Mouse (Mus musculus) heart, adult 10 weeks (tissue): ENCODE data around the gene Txndc15. TPM values are rescaled to one million over a fixed set of nuclear protein-coding genes. Genes with fewer than 3 reads are reported as not detected.

ENCODE experiments used
- polyA plus RNA-seq: library from polyadenylated mRNA; stranded (reverse); fragments of 350-450 nt; fragmentation: Illumina TruSeq; extraction: RNeasy Lipid Tissue Mini Kit (QIAGEN cat#74804); gene quantifications from one replicate; pipeline ENCODE4 v1.2.3, GENCODE M21; 2014; ENCODE audit warnings: low read depth, low replicate concordance

The Txndc15 gene
- polyA plus RNA-seq, result 61.0 TPM

DNA sequence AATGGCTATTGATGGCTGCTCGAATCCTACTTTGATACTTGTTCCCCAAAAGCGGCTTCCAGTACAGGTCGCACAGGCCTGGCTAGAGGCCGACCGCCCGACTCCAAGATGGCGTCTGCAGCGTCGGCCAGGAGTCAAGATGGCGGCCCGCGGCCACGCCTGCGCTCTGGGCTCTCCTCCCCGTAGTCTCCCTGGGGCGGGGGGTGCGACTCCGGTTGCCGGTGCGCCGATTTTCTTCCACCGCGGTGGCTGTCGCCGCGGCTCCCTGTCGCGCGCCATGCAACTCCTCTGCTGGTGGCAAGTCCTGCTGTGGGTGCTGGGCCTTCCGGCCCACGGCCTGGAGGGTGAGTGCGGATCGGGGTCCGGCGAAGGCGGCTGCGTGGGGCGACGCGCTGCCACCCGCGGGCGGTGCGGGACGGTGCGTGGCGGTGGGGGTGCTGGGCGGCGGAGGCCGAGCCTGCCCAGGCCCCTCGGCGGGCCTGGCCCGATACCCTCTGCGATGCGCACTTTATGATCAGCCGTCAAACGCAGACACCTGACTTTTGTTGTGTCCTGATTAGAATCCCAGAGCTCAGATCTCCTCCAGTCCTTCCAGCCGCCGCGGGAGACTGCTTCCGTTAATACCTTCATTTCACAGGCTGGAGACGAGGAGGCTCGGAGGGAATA, at the start of gene Txndc15:
TSS of gene Txndc15 (plus strand) at position 150 of the 666 bp plus-strand sequence.

DNA sequence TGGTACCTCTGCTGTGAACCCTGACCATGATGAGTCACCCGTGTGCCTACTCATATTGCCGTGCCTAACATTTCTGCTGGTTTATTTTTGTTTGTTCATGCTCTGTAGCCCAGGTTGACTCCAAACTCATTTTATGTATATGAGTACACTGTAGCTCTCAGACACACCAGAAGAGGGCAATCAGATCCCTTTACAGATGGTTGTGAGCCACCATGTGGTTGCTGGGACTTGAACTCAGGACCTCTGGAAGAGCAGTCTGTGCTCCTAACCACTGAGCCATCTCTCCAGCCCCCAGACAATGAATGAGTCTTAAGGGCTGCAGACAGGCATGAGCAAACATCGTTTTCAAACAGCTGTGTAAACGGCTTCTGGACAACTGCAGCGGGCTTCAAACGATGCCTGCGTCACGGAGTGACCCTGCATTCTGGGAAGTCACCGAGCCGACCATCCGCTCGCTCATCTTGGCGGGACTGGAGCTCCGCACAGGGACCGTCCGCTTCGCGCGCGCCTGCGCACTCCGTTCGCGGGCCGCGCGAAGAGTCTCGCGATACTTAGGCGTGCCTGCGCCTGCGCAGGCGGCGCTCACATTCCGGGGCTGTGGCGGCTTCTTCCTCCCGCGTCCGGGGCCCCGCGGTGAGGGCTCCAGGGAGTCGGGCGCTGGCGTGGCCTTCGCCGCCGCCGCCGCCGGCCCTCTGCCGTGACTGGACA, 21.8 kb upstream of the Txndc15 start, which contains the start of gene B230219D22Rik:
TSS of gene B230219D22Rik (plus strand) at position 590 of the 708 bp plus-strand sequence.

DNA sequence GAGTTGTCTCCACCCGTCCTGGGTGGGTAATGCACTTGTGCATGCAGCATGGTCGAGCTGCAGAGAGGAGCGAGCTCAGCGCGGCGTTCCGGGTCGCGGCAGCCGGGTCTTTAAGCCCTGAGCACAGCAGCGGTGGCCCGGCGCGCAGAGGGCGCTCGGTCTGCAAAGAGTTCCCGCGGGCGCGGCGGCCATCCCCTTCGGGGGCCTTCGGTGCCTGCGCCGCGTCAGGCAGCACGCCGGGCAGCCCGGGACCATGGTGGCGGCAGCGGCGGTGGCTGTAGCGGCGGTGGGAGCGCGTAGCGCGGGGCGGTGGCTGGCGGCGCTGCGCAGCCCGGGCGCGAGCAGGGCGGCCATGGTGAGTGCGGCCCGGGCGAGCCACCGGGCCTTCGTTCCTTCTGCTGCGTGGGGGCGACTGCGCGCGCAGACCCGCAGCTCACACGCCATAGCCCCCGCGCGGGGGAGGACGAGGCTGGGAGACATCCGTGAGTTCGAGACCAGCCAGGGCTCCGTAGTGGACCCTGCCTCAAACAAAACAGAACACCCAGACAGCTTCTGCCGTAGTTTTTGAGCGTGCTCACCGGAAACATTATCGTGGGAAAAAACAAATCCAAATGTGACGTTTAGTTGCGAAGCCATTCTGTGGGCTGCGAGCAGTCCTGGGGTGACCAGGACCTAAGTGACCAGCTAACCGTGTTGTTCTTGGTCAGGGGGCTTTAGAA, 12.8 kb downstream of the Txndc15 start, which contains the start of gene Pcbd2:
TSS of gene Pcbd2 (plus strand) at position 249 of the 719 bp plus-strand sequence.

Other genes with a start within 250 kb of the Txndc15 start
- gene Dbn1, start 226.5 kb upstream of the Txndc15 start, polyA plus RNA-seq, result 7.0 TPM
- 65.4 TPM for gene Pdlim7, start 201.0 kb upstream of the Txndc15 start, polyA plus RNA-seq
- gene Dok3, start 185.4 kb upstream of the Txndc15 start, polyA plus RNA-seq, result 2.6 TPM
- gene Ddx41, start 178.0 kb upstream of the Txndc15 start, polyA plus RNA-seq, result 15.0 TPM
- 48.4 TPM for gene Fam193b, start 143.5 kb upstream of the Txndc15 start, polyA plus RNA-seq
- 97.7 TPM for gene Tmed9, start 140.9 kb upstream of the Txndc15 start, polyA plus RNA-seq
- 10.3 TPM for gene B4galt7, start 114.8 kb upstream of the Txndc15 start, polyA plus RNA-seq
- 17.0 TPM for gene Caml, start 91.6 kb upstream of the Txndc15 start, polyA plus RNA-seq
- gene Ddx46, start 79.6 kb upstream of the Txndc15 start, polyA plus RNA-seq, result 25.7 TPM
- 44.1 TPM for gene B230219D22Rik, start 21.5 kb upstream of the Txndc15 start, polyA plus RNA-seq
- gene Pcbd2, start 12.7 kb downstream of the Txndc15 start, polyA plus RNA-seq, result 29.5 TPM
- not detected for gene Catsper3, start 69.9 kb downstream of the Txndc15 start, polyA plus RNA-seq
- not detected for gene Pitx1, start 121.5 kb downstream of the Txndc15 start, polyA plus RNA-seq